Mouse (Mus musculus) testis, adult 2 months (tissue): Measurements from ENCODE around the gene Cdhr2.

Source experiments
- CTCF ChIP-seq: fragments of 200-500 bp; IDR thresholded peaks from 2 replicates; pipeline ENCODE4 v1.5.1; 2012; ENCODE audit warnings: low read depth, mild to moderate bottlenecking, inconsistent platforms, low read length, moderate library complexity; ENCODE audit not compliant: control insufficient read depth, insufficient read depth, insufficient replicate concordance
- POLR2A ChIP-seq: fragments of 200-500 bp; IDR thresholded peaks from 2 replicates; pipeline ENCODE4 v1.6.1; 2012; ENCODE audit warnings: low read depth, mild to moderate bottlenecking, inconsistent platforms, low read length, moderate library complexity; ENCODE audit not compliant: control insufficient read depth

DNA sequence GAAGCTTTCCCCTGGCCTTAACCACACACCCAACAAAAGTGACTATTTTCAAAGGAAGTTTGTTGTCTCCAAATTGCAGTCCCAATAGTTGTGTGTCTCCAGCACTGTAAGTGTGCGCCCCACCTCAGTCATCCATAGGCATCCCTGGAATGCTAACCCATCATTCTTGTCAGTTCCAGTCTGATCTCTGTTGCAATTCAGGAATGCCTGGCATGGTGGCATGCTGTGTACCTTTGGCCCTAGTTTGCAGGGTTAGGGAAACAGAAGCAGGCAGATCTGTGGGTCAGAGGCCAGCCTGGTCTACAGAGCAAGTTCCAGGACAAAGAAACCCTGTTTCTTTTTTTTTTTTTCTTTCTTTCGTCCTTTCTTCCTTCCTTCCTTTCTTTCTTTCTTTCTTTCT, 30.8 kb upstream of the Cdhr2 start:
- TF ChIP-seq CTCF (no peak), POLR2A (no peak)
